Mouse (Mus musculus): ENCODE measurements around the gene Mip.

- TF ChIP-seq FLI1 (IDR thresholded peaks at IDR 0.05; ENCODE audit: low read length): no peak
- no peak for TF ChIP-seq GATA1 (IDR thresholded peaks at IDR 0.05; ENCODE audit: borderline replicate concordance, low read length)
These were observed 30.3 kb downstream of the Mip start for GRCm38 (mm10) chr10:128255925-128256324.

Data from megakaryocyte, embryonic 14.5 days (primary cell).